Mouse (Mus musculus): ENCODE data around the gene Defb39.

DNA sequence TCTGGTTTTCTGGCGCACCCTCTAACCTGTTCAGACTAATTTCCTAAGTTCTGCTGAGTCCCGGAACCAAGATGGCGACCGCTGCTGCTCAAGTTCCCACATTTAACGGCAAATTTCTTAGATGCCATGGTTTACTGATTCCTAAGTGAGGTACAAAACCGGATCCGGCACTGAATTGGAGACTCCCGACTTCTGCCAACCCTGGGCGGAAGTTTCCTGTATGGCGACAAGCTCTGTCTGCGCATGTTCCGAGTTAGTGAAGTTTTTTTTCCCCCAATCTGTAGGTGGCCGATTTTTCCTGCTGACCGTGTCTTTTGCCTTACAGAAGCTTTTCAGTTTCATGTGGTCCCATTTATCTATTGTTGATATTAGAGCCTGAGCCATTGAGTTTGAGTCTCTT is 19.4 kb downstream of the Defb39 start:
- no peak for TF ChIP-seq CTCF (IDR thresholded peaks at IDR 0.05; ENCODE audit: control insufficient read depth, insufficient read depth, low read length)
- no peak for TF ChIP-seq POLR2A (IDR thresholded peaks at IDR 0.05; ENCODE audit: borderline replicate concordance, control insufficient read depth, low read depth, low read length)

Data from bone marrow, adult 2 months (tissue).